Mouse (Mus musculus) CD4-positive, CD25-positive, alpha-beta regulatory T cell, adult 2 months (primary cell): ENCODE data around the gene Naglu.

Source experiments
- DNase-seq: peaks from one replicate; pipeline ENCODE4 v3.0.0-alpha.2; 2012; ENCODE audit warnings: low read depth, low spot score

Gene Naglu

GRCm38 (mm10) chr11:101056885-101057284 lies 12.9 kb upstream of the Naglu start:
- no peak for DNase-seq

DNA sequence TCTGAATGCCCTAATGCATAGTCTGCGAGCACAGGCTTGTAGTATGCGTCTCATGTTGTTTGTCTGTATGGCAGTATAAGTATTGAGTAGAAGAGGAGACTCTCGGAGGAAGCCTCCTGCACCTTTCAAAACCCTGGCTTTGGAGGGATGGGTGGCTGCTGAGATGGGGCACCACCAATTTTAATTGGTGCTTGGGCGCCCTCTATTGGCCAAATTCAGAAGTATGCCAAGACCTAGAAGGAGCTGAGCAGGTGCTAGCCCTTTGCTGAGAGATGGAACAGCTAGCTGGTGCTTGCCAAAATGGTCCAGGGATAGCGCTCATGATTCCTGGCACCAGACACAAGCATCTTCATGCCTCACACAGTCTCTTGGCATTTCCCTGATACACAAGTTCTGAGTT lies 12.0 kb upstream of the Naglu start:
- peak; percentile 91 for DNase-seq

DNA sequence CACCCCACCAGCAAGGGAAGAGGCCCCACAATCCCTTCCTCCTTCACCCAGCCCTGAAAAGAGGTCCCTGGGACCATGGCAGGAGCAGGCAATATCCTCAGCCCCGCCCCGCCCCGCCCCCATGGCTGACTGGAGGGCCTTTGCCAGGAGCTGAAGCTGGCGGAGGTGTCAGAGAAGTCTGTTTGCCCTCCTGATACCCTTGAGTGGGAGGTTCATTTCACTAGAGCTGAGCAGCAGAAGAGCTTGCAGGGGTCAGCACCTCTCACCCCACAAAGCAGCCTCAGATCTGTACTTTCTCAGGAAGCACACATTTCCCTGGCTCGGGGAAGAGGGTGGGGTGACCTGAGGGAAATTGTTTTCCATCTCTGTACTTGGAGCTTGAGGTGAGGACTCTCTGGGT lies 11.1 kb upstream of the Naglu start:
- peak; percentile 47 for DNase-seq

DNA sequence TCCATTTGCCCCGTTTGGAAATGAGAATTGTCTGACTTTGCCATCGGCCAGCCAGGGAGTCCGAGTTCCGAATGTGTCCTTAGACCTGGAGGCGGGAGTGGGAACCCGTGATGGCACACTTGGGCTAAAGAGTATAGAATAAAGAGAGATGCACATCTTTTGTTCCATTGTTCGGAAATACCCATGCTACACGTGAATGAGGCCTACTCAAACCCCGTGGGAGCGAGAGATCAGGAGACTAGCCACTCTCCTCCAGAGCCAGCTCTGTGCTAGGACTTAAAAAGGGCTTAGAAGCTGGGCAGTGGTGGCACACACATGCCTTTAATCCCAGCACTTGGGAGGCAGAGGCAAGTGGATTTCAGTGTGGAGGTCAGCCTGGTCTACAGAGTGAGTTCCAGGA lies 10.3 kb upstream of the Naglu start:
- no peak for DNase-seq

GRCm38 (mm10) chr11:101060126-101060525 lies 9.7 kb upstream of the Naglu start:
- peak; percentile 41 for DNase-seq

DNA sequence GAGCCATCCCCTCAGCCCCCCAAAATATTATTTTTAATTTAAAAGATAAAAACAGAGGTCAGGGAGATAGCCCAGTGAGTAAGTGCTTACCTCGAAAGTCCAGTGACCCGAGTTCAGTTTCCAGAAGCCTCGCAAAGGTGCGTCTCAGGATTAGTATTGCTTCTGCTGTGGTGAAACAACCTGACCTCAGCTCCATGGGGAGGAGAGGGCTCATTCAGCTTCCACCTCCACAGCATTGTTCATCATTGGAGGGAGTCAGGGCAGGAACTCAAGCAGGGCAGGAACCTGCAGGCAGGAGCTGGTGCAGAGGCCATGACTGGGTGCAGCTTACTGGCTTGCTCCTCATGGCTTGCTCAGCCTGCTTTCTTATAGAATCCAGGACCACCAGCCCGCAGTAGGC lies 8.8 kb upstream of the Naglu start:
- peak; percentile 7 for DNase-seq

DNA sequence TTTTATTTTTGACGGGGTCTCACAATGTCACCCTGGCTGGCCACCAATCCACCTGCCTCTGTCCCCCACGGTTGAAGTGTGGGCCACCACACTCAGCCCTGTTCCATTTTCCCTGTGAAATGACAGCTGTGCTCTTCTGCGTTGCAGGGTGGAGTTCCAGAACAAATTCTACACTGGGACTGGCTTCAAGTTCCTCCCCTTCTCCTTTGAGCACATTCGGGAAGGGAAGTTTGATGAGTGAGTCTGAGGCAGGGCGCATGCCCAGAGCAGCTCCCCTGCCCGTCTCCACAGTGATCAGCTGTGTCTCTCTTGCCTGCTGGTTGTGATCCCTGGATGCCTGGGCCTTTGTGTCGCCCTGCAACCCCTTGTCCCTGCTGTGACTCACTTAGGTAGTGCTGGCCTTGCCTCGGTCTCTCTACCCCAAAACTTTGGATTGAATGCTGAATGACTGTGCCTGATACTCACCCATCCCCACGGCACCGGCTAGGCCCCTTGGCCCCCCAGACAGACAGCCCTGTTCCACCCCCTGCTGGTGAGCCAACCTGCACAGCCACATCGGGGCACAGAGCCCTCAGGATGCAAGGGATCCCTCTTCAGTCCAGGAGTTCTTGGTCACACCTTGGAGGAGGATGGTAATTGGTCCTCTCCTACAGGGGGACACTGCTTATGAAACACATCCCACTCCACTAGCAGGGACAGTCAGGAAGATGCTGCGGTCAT lies 7.5 kb upstream of the Naglu start:
- DNase-seq, result peak; percentile 33

GRCm38 (mm10) chr11:101062971-101063675 lies 6.7 kb upstream of the Naglu start:
- DNase-seq, result no peak

GRCm38 (mm10) chr11:101063676-101064327 lies 6.0 kb upstream of the Naglu start:
- peak; percentile 76 for DNase-seq

GRCm38 (mm10) chr11:101064462-101064861 lies 5.3 kb upstream of the Naglu start:
- no peak for DNase-seq

GRCm38 (mm10) chr11:101065002-101065401 lies 4.8 kb upstream of the Naglu start:
- no peak for DNase-seq

DNA sequence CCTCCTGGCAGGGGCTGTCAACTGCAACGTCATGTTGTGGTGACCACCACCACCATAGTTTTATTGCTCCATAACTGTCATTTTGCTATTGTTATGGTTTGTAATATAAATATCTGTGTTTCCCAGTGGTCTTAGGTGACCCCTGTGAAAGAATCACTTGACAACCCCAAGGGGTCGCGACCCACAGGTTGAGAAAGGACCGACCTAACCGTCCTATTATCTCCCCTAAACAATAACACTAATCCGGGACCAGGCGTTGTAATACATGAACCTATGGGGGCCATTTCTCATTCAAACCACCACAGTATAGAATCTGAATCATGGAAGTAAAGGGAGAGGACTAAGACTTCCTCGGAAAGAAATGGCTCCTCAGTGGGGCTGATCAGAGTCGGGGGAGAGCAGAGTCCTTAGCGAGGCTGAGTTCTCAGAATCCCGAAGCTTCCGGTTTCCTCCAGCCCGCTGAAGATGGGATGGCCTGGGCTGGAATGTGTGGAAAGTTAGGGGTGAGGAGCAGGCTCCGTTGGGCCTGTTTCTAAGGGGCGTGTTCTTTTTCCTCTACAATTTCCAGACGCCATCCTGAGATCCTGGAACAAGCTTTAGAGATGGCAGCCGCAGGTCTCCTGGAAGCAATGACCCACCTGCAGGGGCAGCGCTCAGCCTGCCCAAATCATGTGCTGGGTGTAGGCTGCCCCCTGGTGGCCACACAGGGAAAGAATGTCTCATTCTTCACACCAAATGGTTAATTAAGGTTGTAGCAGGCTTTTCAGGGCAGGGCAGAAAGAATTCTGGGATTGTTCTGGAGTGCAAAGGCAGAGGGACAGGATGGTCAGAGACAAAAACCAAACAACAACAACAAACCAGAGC lies 3.0 kb upstream of the Naglu start:
- peak; percentile 89 for DNase-seq

GRCm38 (mm10) chr11:101070189-101070527 lies 346 bp downstream of the Naglu start:
- DNase-seq, result no peak

DNA sequence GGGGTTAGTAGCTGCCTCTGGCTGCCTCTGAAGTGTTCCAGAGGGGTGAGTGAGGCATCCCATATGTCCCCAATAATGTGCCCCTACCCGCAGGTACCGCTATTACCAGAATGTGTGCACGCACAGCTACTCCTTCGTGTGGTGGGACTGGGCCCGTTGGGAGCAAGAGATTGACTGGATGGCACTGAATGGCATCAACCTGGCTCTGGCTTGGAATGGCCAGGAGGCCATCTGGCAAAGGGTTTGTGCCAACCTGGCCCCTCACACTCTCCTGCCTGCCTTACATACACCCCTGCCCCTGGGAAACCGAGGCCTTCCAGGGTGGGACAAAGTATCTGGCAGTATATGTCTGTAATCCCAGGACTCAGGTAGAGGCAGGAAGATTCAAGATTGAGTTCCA lies 1.2 kb downstream of the Naglu start:
- DNase-seq, result no peak

DNA sequence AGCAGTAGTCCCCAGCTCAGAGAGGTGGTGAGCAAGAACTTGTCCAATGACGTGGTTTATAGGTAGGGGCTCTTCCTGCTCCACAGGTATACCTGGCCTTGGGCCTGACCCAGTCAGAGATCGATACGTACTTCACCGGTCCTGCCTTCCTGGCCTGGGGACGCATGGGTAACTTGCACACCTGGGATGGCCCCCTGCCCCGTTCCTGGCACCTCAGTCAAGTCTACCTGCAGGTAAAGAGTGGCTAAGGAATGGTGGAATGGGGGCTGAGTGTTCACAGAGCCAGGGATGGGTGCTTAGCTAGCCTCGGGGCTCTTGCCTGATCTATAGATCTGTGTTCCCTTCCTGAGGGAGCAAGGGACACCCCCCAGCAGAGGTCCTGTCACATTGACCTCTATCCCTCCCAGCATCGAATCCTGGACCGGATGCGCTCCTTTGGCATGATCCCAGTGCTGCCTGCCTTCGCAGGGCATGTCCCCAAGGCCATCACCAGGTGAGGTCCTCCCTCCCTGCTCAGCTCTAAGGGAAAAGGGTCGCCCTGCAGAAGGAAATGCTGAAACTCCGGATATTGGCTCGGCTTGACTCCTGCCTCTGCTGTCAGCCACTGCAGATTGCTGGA lies 2.1 kb downstream of the Naglu start:
- DNase-seq, result no peak

- DNase-seq, result no peak
These were observed 8.3 kb downstream of the Naglu start, which contains the start of gene Hsd17b1 for GRCm38 (mm10) chr11:101078121-101078520. Gene Hsd17b1 (plus strand): TSS chr11:101078411.

- DNase-seq, result peak; percentile 41
These were observed 9.9 kb downstream of the Naglu start for GRCm38 (mm10) chr11:101079746-101080145.

- DNase-seq, result no peak
These were observed 10.6 kb downstream of the Naglu start for GRCm38 (mm10) chr11:101080421-101080820.

DNA sequence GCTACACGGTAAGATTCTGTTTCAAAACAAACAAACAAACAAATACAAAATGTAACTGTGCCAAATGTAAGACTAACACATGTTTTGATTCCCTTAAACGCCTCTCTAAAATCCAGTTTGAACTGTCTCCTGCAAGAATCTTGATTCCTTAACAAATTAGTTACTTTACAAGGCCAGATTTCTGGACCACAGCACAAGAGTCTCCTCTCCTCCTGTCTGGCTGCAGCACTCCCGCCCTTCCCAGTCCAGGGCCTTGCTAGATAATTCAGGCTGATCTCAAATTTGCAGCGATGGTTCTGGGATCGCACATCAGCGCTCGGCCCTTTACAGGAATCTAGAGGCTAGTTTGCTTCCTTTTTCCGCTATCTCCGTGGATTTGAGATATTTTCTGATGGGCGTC lies 11.8 kb downstream of the Naglu start:
- DNase-seq, result no peak

DNA sequence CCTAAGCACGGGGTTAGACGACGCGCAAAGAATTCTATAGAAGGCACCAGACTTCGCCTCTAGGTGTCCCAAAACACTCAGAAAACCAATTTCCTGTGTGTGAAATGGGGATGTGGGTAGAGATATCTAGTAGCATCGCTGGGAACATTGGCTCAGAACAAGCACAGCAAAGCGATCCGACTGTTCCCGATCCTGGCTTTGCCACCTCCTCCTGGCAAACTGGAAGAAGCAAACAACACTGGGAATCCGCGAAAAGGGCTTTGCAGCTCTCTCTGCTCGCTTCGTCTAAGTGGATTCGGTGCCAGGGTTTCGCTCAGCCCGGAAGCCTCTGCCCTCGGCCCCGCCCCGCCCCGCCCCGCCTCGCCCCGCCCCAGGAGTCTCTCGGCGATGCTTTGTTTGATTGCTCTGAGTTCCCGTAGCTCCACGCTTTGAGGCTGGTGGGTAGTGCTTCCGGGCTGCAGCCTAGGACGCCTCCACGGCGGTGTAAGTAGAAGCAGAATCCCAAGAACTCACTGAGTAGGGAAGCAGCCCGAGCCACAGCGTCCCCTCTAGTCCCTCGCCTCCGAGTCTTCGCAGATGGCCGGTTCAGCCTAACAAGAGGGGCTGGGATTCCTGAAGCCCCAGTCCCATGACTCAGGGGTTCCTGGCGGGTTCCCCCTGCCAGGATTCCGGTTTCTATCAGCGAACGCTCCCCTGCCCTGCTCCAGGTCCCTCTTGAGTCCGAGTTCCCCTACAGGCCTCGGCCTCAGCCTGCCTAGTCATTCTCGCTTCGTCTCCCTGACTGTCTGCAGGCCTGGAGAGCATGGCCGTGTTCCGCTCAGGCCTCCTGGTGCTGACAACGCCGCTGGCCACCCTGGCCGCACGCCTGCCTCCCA lies 12.6 kb downstream of the Naglu start, which contains the start of gene Coasy:
Coasy (plus strand) TSS at position 358 of the 875 bp plus-strand sequence.
- peak; percentile 91 for DNase-seq
